Comparison of ENCODE assay signal across 23 mouse cellular contexts in genomic region chr12:69923128-69923527, GRCm38 (mm10). TPM values are rescaled to one million over a fixed set of nuclear protein-coding genes. Genes with fewer than 3 reads are reported as not detected.
A peak's percentile ranks its signal among the peaks of the same experiment; 100 is the strongest.
DNase-seq lines count a peak whose midpoint lies in the region; ATAC-seq and TF ChIP-seq lines count a peak whose summit lies in the region.
"Had no signal": no experiment of that assay in that cellular context is flagged by ENCODE, and none has a peak within 500 bp of the region (broad histone marks: within the 10 kb centered on the region; RNA-seq: fewer than 3 reads in every experiment).

No protein-coding gene starts in this region.

- ATAC-seq in liver, embryonic 12.5 days: no peak
- ATAC-seq in liver, embryonic 16.5 days (ENCODE audit: low read depth): no peak; the same call in 1 of the 2 replicates
- ATAC-seq: CD4-positive, CD25-positive, alpha-beta regulatory T cell, adult 4 months; forebrain, embryonic 13.5 days; forebrain, postnatal 0 days; hindbrain, embryonic 16.5 days had no signal

- no peak overlapping the region for H3K4me2 ChIP-seq in liver, embryonic 12.5 days
- H3K4me2 ChIP-seq in liver, embryonic 16.5 days (ENCODE audit: low read depth, low read length): no peak overlapping the region
- H3K4me2 ChIP-seq: forebrain, embryonic 13.5 days; heart, embryonic 13.5 days; hindbrain, embryonic 12.5 days had no signal

- no peak overlapping the region for H3K4me3 ChIP-seq in cerebellum, adult 2 months (replicated peaks; ENCODE audit: insufficient read depth, low read depth, low read length)
- no peak overlapping the region for H3K4me3 ChIP-seq in left cerebral cortex, adult 2 months
- H3K4me3 ChIP-seq in liver, embryonic 12.5 days: no peak overlapping the region
- H3K4me3 ChIP-seq in liver, embryonic 16.5 days (ENCODE audit: low read depth, low read length): no peak overlapping the region
- H3K4me3 ChIP-seq: embryonic facial prominence, embryonic 10.5 days; forebrain, embryonic 13.5 days; heart, embryonic 13.5 days; hindbrain, embryonic 12.5 days had no signal

- TF ChIP-seq POLR2A in cerebellum, adult 2 months (IDR thresholded peaks at IDR 0.05; ENCODE audit: borderline replicate concordance, insufficient read depth, low read length): no peak

- no peaks in the 10 kb centered on the region for H3K36me3 ChIP-seq in liver, embryonic 12.5 days
- H3K36me3 ChIP-seq in liver, embryonic 16.5 days (ENCODE audit: control insufficient read depth, insufficient read depth): no peaks in the 10 kb centered on the region
- H3K36me3 ChIP-seq: embryonic facial prominence, embryonic 10.5 days; G1E; heart, embryonic 13.5 days had no signal

- 87% methylated on average over 3 of the region's 3 CpGs for WGBS in cerebellum, adult 2 months
- 62% methylated on average over 3 of the region's 3 CpGs for WGBS in liver, embryonic 12.5 days (ENCODE audit: insufficient replicate concordance)
- 41% methylated on average over 3 of the region's 3 CpGs for WGBS in liver, embryonic 16.5 days (ENCODE audit: insufficient replicate concordance)

- no peaks in the 10 kb centered on the region for H3K9me3 ChIP-seq in liver, embryonic 12.5 days (replicated peaks)
- no peaks in the 10 kb centered on the region for H3K9me3 ChIP-seq in liver, embryonic 16.5 days (replicated peaks; ENCODE audit: control insufficient read depth, low read length)
- H3K9me3 ChIP-seq: embryonic facial prominence, embryonic 10.5 days; forebrain, embryonic 13.5 days; G1E; heart, embryonic 13.5 days; hindbrain, embryonic 12.5 days had no signal

- peak; percentile 16 to 37 for DNase-seq in cerebellum, postnatal 10 days
- no peak for DNase-seq in cerebellum, adult 2 months
- DNase-seq in left cerebral cortex, adult 2 months (ENCODE audit: extremely low spot score in 1 of 2, low spot score in 2 of 2): no peak
- DNase-seq in left cerebral cortex, adult 8-10 months (ENCODE audit: low spot score in 2 of 2): no peak
- no peak for DNase-seq in adrenal gland, postnatal 10 days
- DNase-seq in frontal cortex, postnatal 36 days (ENCODE audit: low spot score in 2 of 2): no peak
- DNase-seq: adrenal gland, adult 8-10 months; B cell, adult 2 months; cerebellum, adult 11 months; cerebellum, adult 9-10 months; cerebellum, postnatal 36 days; forebrain, postnatal 0 days; gastrocnemius, postnatal 14 days; heart, postnatal 4 days had no signal

- peaks cover 5% of the 10 kb centered on the region for H3K4me1 ChIP-seq in cerebellum, adult 2 months (ENCODE audit: control insufficient read depth, insufficient read depth, low read length)
- H3K4me1 ChIP-seq in liver, embryonic 12.5 days: peaks cover 28% of the 10 kb centered on the region
- peaks cover 16% of the 10 kb centered on the region for H3K4me1 ChIP-seq in liver, embryonic 16.5 days (ENCODE audit: control insufficient read depth, low read depth, low read length)
- H3K4me1 ChIP-seq: embryonic facial prominence, embryonic 10.5 days; forebrain, embryonic 13.5 days; heart, embryonic 13.5 days; hindbrain, embryonic 12.5 days had no signal

- no peaks in the 10 kb centered on the region for H3K27me3 ChIP-seq in cerebellum, adult 2 months (ENCODE audit: control insufficient read depth, insufficient read depth, low read length)
- H3K27me3 ChIP-seq in liver, embryonic 12.5 days (replicated peaks): no peaks in the 10 kb centered on the region
- H3K27me3 ChIP-seq in liver, embryonic 16.5 days (ENCODE audit: control insufficient read depth, insufficient read depth, low read depth, low read length): no peaks in the 10 kb centered on the region
- H3K27me3 ChIP-seq: forebrain, embryonic 13.5 days; heart, embryonic 13.5 days; hindbrain, embryonic 12.5 days had no signal

- no peak overlapping the region for H3K9ac ChIP-seq in liver, embryonic 12.5 days
- H3K9ac ChIP-seq in liver, embryonic 16.5 days (ENCODE audit: low read depth, low read length): no peak overlapping the region
- H3K9ac ChIP-seq: forebrain, embryonic 13.5 days; forebrain, postnatal 0 days; heart, embryonic 13.5 days; hindbrain, embryonic 12.5 days had no signal

- intact Hi-C loops in left cerebral cortex, adult 2 months (cut with DNase I): no loop called here

- H3K27ac ChIP-seq in cerebellum, adult 2 months (ENCODE audit: insufficient read depth, low read length): no peak overlapping the region
- no peak overlapping the region for H3K27ac ChIP-seq in left cerebral cortex, adult 2 months
- 0 out of 2 replicates have a peak overlapping the region, but pooled peaks have one; percentile 32 for H3K27ac ChIP-seq in liver, embryonic 12.5 days
- H3K27ac ChIP-seq in liver, embryonic 16.5 days (ENCODE audit: low read length): peak overlapping the region; percentile 55
- H3K27ac ChIP-seq: embryonic facial prominence, embryonic 10.5 days; forebrain, embryonic 13.5 days; heart, embryonic 13.5 days; hindbrain, embryonic 12.5 days had no signal

- no peak for TF ChIP-seq CTCF in cerebellum, adult 2 months (IDR thresholded peaks at IDR 0.05; ENCODE audit: borderline replicate concordance, insufficient read depth, low read depth, low read length)
- peak; percentile 20 for TF ChIP-seq CTCF in left cerebral cortex, adult 2 months (IDR thresholded peaks at IDR 0.05)

RNA-seq across cellular contexts. Expression of gene Map4k5, which starts 30.1 kb away (rescaled TPM):
- 22.7 and 22.9 TPM in 2 replicates for polyA plus RNA-seq in cerebellum, adult 2 months (2012; rRNA removed)
- 10 to 100 TPM; 39.8 to 40.9 TPM for total RNA-seq in left cerebral cortex, adult 2 months (2021)
- total RNA-seq in left cerebral cortex, adult 8-10 months (2022): 10 to 100 TPM; 38.6 to 43.3 (median 39.3) TPM
- polyA plus RNA-seq in liver, embryonic 12.5 days (2016; fragmentation: Nextera tagmentation; extraction: Ambion mirVana): 31.8 and 34.1 TPM in 2 replicates
- polyA plus RNA-seq in liver, embryonic 16.5 days (2015; fragmentation: Nextera tagmentation; extraction: Ambion mirVana): 23.8 and 24.6 TPM in 2 replicates
- 10 to 100 TPM; 31.3 to 39.8 TPM for total RNA-seq in adrenal gland, postnatal 10 days (2021)

RNA-seq across cellular contexts. Expression of gene Atl1, which starts 30.7 kb away (rescaled TPM):
- 79.9 and 85.5 TPM in 2 replicates for polyA plus RNA-seq in cerebellum, adult 2 months (2012; rRNA removed)
- total RNA-seq in left cerebral cortex, adult 2 months (2021): 100 to 1,000 TPM; 230 to 233 TPM
- total RNA-seq in left cerebral cortex, adult 8-10 months (2022): 100 to 1,000 TPM; 216 to 228 (median 225) TPM
- 1.7 and 2.2 TPM in 2 replicates for polyA plus RNA-seq in liver, embryonic 12.5 days (2016; fragmentation: Nextera tagmentation; extraction: Ambion mirVana)
- polyA plus RNA-seq in liver, embryonic 16.5 days (2015; fragmentation: Nextera tagmentation; extraction: Ambion mirVana): 1.4 TPM in 2 replicates
- 10 to 100 TPM in 1 of 2 experiments, 1 to 10 TPM in 1; 8.8 to 14.3 TPM for total RNA-seq in adrenal gland, postnatal 10 days (2021)

Comparison
In these comparisons a context has a peak if more than half of its experiments do, and no peak if none do; other contexts are left out.
1. DNase-seq: peak in cerebellum, postnatal 10 days (2 of 2); none in cerebellum, adult 2 months (0 of 2), left cerebral cortex, adult 2 months (0 of 2), left cerebral cortex, adult 8-10 months (0 of 2), adrenal gland, postnatal 10 days (single experiment) and frontal cortex, postnatal 36 days (0 of 2).
2. H3K27ac ChIP-seq: peak in liver, embryonic 12.5 days (single experiment) and liver, embryonic 16.5 days (single experiment); none in cerebellum, adult 2 months (single experiment) and left cerebral cortex, adult 2 months (single experiment).
3. RNA of gene Atl1, which starts 30.7 kb away (total RNA-seq): 230 to 233 TPM in left cerebral cortex, adult 2 months and 216 to 228 TPM in left cerebral cortex, adult 8-10 months; 8.8 to 14.3 TPM in adrenal gland, postnatal 10 days; every median in the first group is over 10 times any median in the second.